Mouse (Mus musculus): ENCODE data around the gene Nsun2. TPM values are rescaled to one million over a fixed set of nuclear protein-coding genes. Genes with fewer than 3 reads are reported as not detected.

Gene Nsun2
- polyA plus RNA-seq, 1 experiment from 2014 or later, result 119 TPM

DNA sequence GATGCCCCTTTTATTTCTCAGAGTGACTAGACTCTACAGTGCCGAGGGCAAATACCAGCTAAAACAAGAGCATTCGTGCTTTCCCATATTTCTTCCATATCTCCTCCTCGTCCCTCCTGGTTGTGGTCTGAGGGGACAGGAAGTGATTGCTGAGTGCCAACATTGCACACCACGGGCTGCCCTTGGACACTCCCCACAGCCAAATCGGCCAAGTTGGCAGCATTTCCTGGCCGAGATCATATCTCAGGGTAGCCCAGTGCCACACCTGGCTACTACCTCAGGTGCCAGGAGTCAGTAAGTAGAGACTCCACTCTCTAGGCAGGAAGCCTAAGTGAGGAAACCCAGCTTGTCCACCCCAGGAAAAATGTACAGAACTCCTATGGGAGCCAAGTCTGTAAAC, 7.7 kb downstream of the Nsun2 start:
- H3K9ac ChIP-seq, result no peak overlapping the region
- no peak overlapping the region for H3K27ac ChIP-seq (replicated peaks)
- WGBS, result 70% methylated on average over 6 of the region's 6 CpGs
- no peaks in the 10 kb centered on the region for H3K9me3 ChIP-seq (replicated peaks)
- H3K27me3 ChIP-seq, result no peaks in the 10 kb centered on the region
- peaks cover 28% of the 10 kb centered on the region for H3K4me1 ChIP-seq
- no peaks in the 10 kb centered on the region for H3K36me3 ChIP-seq
- no peak overlapping the region for H3K4me3 ChIP-seq (replicated peaks)
- no peak overlapping the region for H3K4me2 ChIP-seq (replicated peaks)
- ATAC-seq (ENCODE audit: insufficient number of reproducible peaks, low FRiP score, low TSS enrichment, low read depth), result no peak; the same call in 1 of the 2 replicates

GRCm38 (mm10) chr13:69541776-69542175, 8.2 kb downstream of the Nsun2 start:
- 52% methylated on average over 10 of the region's 10 CpGs for WGBS
- Histone ChIP-seq H3K4me2 (replicated peaks) (no peak overlapping the region), H3K36me3 (no peaks in the 10 kb centered on the region), H3K4me3 (replicated peaks) (no peak overlapping the region), H3K9ac (no peak overlapping the region), H3K27ac (replicated peaks) (no peak overlapping the region; the same call in 1 of the 2 replicates), H3K4me1 (peaks cover 27% of the 10 kb centered on the region), H3K9me3 (replicated peaks) (no peaks in the 10 kb centered on the region), H3K27me3 (no peaks in the 10 kb centered on the region)
- ATAC-seq (ENCODE audit: insufficient number of reproducible peaks, low FRiP score, low TSS enrichment, low read depth), result no peak

DNA sequence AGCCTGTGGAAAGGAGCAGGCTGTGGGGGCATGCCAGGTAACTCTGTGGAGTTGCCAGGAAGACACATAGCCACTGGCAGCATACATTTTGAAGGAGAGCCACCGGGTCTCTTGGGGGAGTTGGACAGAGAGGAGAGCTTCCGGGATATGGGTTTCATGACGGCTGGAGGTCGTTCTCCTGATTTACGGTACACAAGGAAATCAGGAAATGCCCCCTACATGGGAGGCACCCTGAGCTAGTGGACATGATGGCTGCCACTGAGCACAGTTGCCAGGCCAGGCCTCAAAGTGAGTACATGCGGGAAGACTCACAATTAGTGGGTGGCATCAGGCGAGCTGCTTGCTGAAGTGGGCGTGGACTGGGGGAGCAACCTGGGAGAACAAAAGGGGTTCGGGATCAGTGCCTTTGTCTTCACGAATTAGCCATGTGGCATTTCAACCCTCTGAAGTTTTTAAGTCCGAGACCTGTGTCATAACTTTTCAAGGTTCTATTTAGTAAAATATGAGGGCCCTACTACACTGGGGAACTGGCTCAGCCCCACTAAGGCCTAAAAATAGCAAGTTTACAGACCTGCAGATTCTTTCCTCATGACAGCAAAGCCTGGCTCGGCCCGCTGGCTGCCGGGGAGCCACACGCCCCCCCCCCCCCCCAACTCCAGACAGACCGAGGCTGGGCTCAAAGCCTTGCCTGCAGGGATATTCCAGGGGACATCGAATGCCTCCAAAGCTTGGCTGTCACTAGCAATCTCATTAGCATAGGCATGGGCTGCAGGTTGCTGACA, 9.2 kb downstream of the Nsun2 start:
- 38% methylated on average over 17 of the region's 17 CpGs for WGBS

GRCm38 (mm10) chr13:69543595-69543994, 10.0 kb downstream of the Nsun2 start:
- no peak overlapping the region for H3K27ac ChIP-seq (replicated peaks)
- 0 out of 2 replicates have a peak, but pooled peaks have one; percentile 36 for ATAC-seq (ENCODE audit: insufficient number of reproducible peaks, low FRiP score, low TSS enrichment, low read depth)
- no peak overlapping the region for H3K9ac ChIP-seq
- H3K4me1 ChIP-seq, result peaks cover 18% of the 10 kb centered on the region
- no peaks in the 10 kb centered on the region for H3K9me3 ChIP-seq (replicated peaks)
- 50% methylated on average over 12 of the region's 12 CpGs for WGBS
- no peaks in the 10 kb centered on the region for H3K36me3 ChIP-seq
- no peaks in the 10 kb centered on the region for H3K27me3 ChIP-seq
- no peak overlapping the region for H3K4me2 ChIP-seq (replicated peaks)
- no peak overlapping the region for H3K4me3 ChIP-seq (replicated peaks)

More for the DNA sequence above, 9.2 kb downstream of the Nsun2 start:
- Histone ChIP-seq H3K4me3 (replicated peaks) (no peak overlapping the region), H3K36me3 (no peaks in the 10 kb centered on the region), H3K4me2 (replicated peaks) (no peak overlapping the region), H3K27me3 (no peaks in the 10 kb centered on the region), H3K27ac (replicated peaks) (no peak overlapping the region), H3K9me3 (replicated peaks) (no peaks in the 10 kb centered on the region), H3K4me1 (peaks cover 26% of the 10 kb centered on the region), H3K9ac (no peak overlapping the region)
- no peak for ATAC-seq (ENCODE audit: insufficient number of reproducible peaks, low FRiP score, low TSS enrichment, low read depth)

DNA sequence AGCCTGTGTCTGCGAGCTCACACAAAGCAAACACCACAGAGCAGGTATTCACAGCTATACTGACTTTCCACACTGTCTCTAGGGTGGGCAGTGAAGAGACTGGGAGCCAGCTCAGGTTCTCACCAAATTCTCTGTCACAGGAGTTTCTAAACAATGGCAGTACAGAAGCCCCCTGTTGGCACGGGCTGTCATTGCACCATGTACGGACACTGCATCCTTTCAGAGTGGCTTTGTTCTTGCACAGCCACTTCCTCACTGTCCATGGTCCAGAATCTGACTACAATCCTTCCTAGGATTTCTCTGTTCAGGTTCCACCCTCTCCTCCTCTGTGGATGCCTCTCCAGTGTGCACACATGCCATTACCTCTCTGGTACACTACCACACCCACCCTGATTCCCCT, 11.5 kb downstream of the Nsun2 start:
- Histone ChIP-seq H3K27me3 (no peaks in the 10 kb centered on the region), H3K36me3 (no peaks in the 10 kb centered on the region), H3K27ac (replicated peaks) (no peak overlapping the region), H3K4me1 (peaks cover 13% of the 10 kb centered on the region; the same call in 1 of the 2 replicates), H3K4me3 (replicated peaks) (no peak overlapping the region), H3K9ac (no peak overlapping the region), H3K9me3 (replicated peaks) (no peaks in the 10 kb centered on the region), H3K4me2 (replicated peaks) (no peak overlapping the region)
- ATAC-seq (ENCODE audit: insufficient number of reproducible peaks, low FRiP score, low TSS enrichment, low read depth), result no peak
- WGBS, result 26% methylated on average over 3 of the region's 3 CpGs

DNA sequence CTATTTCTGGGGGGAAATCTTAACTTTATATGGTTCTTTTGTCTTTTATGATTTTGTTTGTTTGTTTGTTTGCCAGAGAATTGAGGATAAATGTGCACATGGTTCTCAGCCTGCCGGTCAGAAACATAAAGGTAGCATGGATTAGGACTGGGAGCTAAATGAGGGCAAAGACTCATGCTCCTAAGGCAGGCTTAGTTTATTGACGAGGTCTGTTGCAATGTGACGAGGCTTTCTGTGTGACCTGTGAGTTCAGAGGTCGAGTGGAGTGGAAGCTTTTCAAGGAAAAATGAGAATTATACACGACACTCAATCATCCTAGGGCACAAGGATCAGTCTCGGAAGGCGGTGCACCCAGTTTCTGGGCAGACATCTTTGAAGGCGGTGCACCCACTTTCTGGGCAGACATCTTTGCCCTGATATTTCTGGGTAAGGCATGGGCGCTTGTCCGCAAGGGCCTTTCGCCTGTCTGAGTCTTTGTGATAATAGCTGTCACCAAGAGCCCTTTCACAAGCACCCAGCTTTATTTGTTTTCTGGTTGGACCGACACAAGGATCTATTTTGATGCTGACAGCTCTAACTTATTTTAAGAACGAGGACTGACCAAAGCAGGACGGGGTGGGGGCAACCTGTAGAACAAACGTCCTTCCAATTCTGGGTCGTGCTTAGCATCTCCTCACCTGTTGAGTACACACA, 14.1 kb downstream of the Nsun2 start:
- Histone ChIP-seq H3K9me3 (replicated peaks) (no peaks in the 10 kb centered on the region), H3K9ac (no peak overlapping the region), H3K27ac (replicated peaks) (no peak overlapping the region), H3K4me1 (peaks cover 10% of the 10 kb centered on the region; the same call in 1 of the 2 replicates), H3K4me2 (replicated peaks) (no peak overlapping the region), H3K36me3 (no peaks in the 10 kb centered on the region), H3K4me3 (replicated peaks) (no peak overlapping the region), H3K27me3 (no peaks in the 10 kb centered on the region)
- ATAC-seq (ENCODE audit: insufficient number of reproducible peaks, low FRiP score, low TSS enrichment, low read depth), result no peak
- WGBS, result 68% methylated on average over 16 of the region's 16 CpGs

GRCm38 (mm10) chr13:69549980-69550379, 16.4 kb downstream of the Nsun2 start:
- no peaks in the 10 kb centered on the region for H3K4me1 ChIP-seq
- H3K36me3 ChIP-seq, result no peaks in the 10 kb centered on the region
- no peak overlapping the region for H3K9ac ChIP-seq
- no peak for ATAC-seq (ENCODE audit: insufficient number of reproducible peaks, low FRiP score, low TSS enrichment, low read depth)
- WGBS, result 46% methylated on average over 8 of the region's 8 CpGs
- no peaks in the 10 kb centered on the region for H3K27me3 ChIP-seq
- H3K27ac ChIP-seq (replicated peaks), result no peak overlapping the region
- H3K9me3 ChIP-seq (replicated peaks), result no peaks in the 10 kb centered on the region
- H3K4me2 ChIP-seq (replicated peaks), result no peak overlapping the region
- H3K4me3 ChIP-seq (replicated peaks), result no peak overlapping the region

DNA sequence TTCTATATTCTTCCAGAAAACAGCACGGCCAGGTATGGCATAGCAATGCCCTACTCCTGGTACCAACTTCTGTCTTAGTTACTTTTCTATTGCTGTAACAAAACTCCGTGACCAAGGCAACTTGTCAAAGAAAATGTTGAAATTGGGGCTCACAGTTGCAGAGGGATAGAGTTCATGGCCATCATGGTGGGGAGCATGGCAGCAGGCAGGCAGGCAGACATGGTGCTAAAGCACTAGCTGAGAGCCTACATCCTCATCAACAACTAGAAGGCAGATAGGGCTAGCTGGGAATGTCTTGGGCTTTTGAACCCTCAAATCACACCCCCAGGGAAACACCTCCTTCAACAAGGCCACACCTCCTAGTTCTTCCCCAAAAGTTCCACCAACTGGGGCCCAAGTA, 17.3 kb downstream of the Nsun2 start:
- ATAC-seq (ENCODE audit: insufficient number of reproducible peaks, low FRiP score, low TSS enrichment, low read depth), result no peak
- H3K27ac ChIP-seq (replicated peaks), result no peak overlapping the region
- no peaks in the 10 kb centered on the region for H3K36me3 ChIP-seq
- no peak overlapping the region for H3K4me2 ChIP-seq (replicated peaks)
- H3K4me1 ChIP-seq, result no peaks in the 10 kb centered on the region
- no peak overlapping the region for H3K4me3 ChIP-seq (replicated peaks)
- H3K9ac ChIP-seq, result no peak overlapping the region
- 82% methylated on average over 2 of the region's 2 CpGs for WGBS
- H3K9me3 ChIP-seq (replicated peaks), result no peaks in the 10 kb centered on the region
- H3K27me3 ChIP-seq, result no peaks in the 10 kb centered on the region

- no peak for ATAC-seq (ENCODE audit: insufficient number of reproducible peaks, low FRiP score, low TSS enrichment, low read depth)
- H3K36me3 ChIP-seq, result no peaks in the 10 kb centered on the region
- H3K9me3 ChIP-seq (replicated peaks), result no peaks in the 10 kb centered on the region
- no peak overlapping the region for H3K4me3 ChIP-seq (replicated peaks)
- 22% methylated on average over 5 of the region's 5 CpGs for WGBS
- H3K4me2 ChIP-seq (replicated peaks), result no peak overlapping the region
- H3K27ac ChIP-seq (replicated peaks), result no peak overlapping the region
- H3K9ac ChIP-seq, result no peak overlapping the region
- no peaks in the 10 kb centered on the region for H3K4me1 ChIP-seq
- no peaks in the 10 kb centered on the region for H3K27me3 ChIP-seq
Measured at GRCm38 (mm10) chr13:69553024-69553423, 19.5 kb downstream of the Nsun2 start.

- WGBS, result 69% methylated on average over 9 of the region's 9 CpGs
- no peak for ATAC-seq (ENCODE audit: insufficient number of reproducible peaks, low FRiP score, low TSS enrichment, low read depth)
- H3K27ac ChIP-seq (replicated peaks), result no peak overlapping the region
- no peak overlapping the region for H3K4me3 ChIP-seq (replicated peaks)
- H3K9ac ChIP-seq, result no peak overlapping the region
- H3K4me1 ChIP-seq, result no peaks in the 10 kb centered on the region
- H3K9me3 ChIP-seq (replicated peaks), result no peaks in the 10 kb centered on the region
- no peaks in the 10 kb centered on the region for H3K27me3 ChIP-seq
- H3K4me2 ChIP-seq (replicated peaks), result no peak overlapping the region
- H3K36me3 ChIP-seq, result no peaks in the 10 kb centered on the region
Measured at GRCm38 (mm10) chr13:69554255-69554654, 20.7 kb downstream of the Nsun2 start.

- H3K9ac ChIP-seq, result no peak overlapping the region
- H3K4me2 ChIP-seq (replicated peaks), result no peak overlapping the region
- no peak overlapping the region for H3K4me3 ChIP-seq (replicated peaks)
- H3K4me1 ChIP-seq, result no peaks in the 10 kb centered on the region
- 24% methylated on average over 8 of the region's 8 CpGs for WGBS
- H3K9me3 ChIP-seq (replicated peaks), result no peaks in the 10 kb centered on the region
- ATAC-seq (ENCODE audit: insufficient number of reproducible peaks, low FRiP score, low TSS enrichment, low read depth), result no peak
- no peak overlapping the region for H3K27ac ChIP-seq (replicated peaks)
- no peaks in the 10 kb centered on the region for H3K36me3 ChIP-seq
- H3K27me3 ChIP-seq, result no peaks in the 10 kb centered on the region
Measured at GRCm38 (mm10) chr13:69555045-69555444, 21.5 kb downstream of the Nsun2 start.

All from embryonic facial prominence, embryonic 15.5 days (tissue).